Mouse (Mus musculus): ENCODE measurements at regions not wholly inside any gene's neighbourhood (a gene's known extent, or its start where the extent isn't known, plus 50 kb on each side); places are given as distances from the start of the nearest gene placed in this dataset.
A peak's percentile ranks its signal among the peaks of the same experiment; 100 is the strongest.

GRCm38 (mm10) chr13:102521427-102521826 is 171.9 kb upstream of the Cd180 start:
- no peak overlapping the region for H3K9ac ChIP-seq
- H3K36me3 ChIP-seq = no peaks in the 10 kb centered on the region
- H3K27ac ChIP-seq = no peak overlapping the region
- peaks cover 12% of the 10 kb centered on the region for H3K4me1 ChIP-seq
- no peak overlapping the region for H3K4me3 ChIP-seq
- no peak overlapping the region for H3K4me2 ChIP-seq (replicated peaks)
- 3% methylated on average over 1 of the region's 1 CpGs for WGBS
- no peak for ATAC-seq (ENCODE audit: low FRiP score, low read depth)
- H3K27me3 ChIP-seq = no peaks in the 10 kb centered on the region
- no peaks in the 10 kb centered on the region for H3K9me3 ChIP-seq

- ATAC-seq (ENCODE audit: low FRiP score, low read depth) = no peak
- Histone ChIP-seq H3K4me1 (peaks cover 12% of the 10 kb centered on the region), H3K9me3 (no peaks in the 10 kb centered on the region), H3K27ac (no peak overlapping the region), H3K4me2 (replicated peaks) (no peak overlapping the region), H3K4me3 (no peak overlapping the region), H3K9ac (no peak overlapping the region), H3K27me3 (no peaks in the 10 kb centered on the region), H3K36me3 (no peaks in the 10 kb centered on the region)
- 43% methylated on average over 1 of the region's 1 CpGs for WGBS
These were observed 171.3 kb upstream of the Cd180 start for GRCm38 (mm10) chr13:102522080-102522479.

DNA sequence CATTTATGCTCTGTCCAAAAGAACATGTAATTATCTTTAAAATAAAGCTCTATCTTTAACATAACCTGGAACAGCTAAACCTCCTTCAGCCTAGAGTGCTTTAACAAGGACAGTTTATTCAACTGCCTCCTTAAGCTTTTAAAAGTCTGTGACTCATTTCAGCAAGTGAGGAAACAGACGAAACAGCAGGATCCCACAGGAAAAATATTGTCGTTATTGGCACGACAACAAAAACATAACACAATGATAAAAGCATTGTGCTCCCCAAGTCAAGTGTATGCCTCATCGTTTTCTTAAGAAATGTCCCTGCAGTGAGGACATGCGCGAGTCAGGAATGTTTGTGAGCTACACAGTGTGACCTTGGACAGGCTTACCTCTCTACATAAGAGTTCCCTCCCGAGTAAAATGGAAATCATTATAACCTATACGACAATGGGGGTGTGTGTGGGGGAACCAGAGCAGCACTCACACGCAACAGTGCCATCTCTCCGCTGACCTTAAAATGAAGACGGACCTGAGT is 166.7 kb upstream of the Cd180 start:
- Histone ChIP-seq H3K27me3 (0 out of 2 replicates have a peak, but pooled peaks cover 5% of the 10 kb centered on the region), H3K4me1 (peaks cover 3% of the 10 kb centered on the region), H3K36me3 (no peaks in the 10 kb centered on the region), H3K27ac (no peak overlapping the region), H3K9me3 (no peaks in the 10 kb centered on the region), H3K4me2 (replicated peaks) (no peak overlapping the region), H3K9ac (no peak overlapping the region), H3K4me3 (no peak overlapping the region)
- no peak for ATAC-seq (ENCODE audit: low FRiP score, low read depth)
- WGBS = 65% methylated on average over 11 of the region's 11 CpGs

DNA sequence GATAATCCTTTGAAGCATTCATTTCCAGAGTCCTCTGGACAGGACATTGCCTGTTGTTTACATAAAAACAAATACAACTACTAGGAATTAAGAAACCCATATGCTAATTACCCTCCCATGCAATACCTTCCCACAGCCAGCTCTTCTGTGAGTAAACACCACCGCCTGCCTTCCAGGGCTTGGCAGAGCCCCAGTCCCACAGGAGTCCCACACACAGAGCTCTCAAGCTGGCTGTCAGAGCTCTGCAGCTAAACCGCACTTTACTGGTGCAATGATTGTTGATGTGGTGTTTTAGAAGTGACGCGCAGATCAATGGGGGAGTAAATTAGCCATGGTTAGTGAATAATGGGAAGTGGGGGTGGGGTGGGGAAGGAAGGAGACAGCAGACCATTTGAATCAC is 159.6 kb upstream of the Cd180 start:
- WGBS = 8% methylated on average over 4 of the region's 4 CpGs
- H3K9ac ChIP-seq = no peak overlapping the region
- H3K36me3 ChIP-seq = no peaks in the 10 kb centered on the region
- ATAC-seq (ENCODE audit: low FRiP score, low read depth) = no peak
- peaks cover 28% of the 10 kb centered on the region for H3K27me3 ChIP-seq
- H3K4me2 ChIP-seq (replicated peaks) = no peak overlapping the region
- H3K27ac ChIP-seq = no peak overlapping the region
- no peak overlapping the region for H3K4me3 ChIP-seq
- no peaks in the 10 kb centered on the region for H3K9me3 ChIP-seq
- peaks cover 19% of the 10 kb centered on the region for H3K4me1 ChIP-seq

GRCm38 (mm10) chr13:102537424-102538242 is 155.7 kb upstream of the Cd180 start:
- whole genome bisulfite sequencing = 8% methylated on average over 19 of the region's 19 CpGs
- Histone ChIP-seq H3K4me1 (peaks cover 19% of the 10 kb centered on the region), H3K4me2 (replicated peaks) (peak overlapping the region; percentile 64), H3K27me3 (peaks cover 17% of the 10 kb centered on the region), H3K9me3 (no peaks in the 10 kb centered on the region), H3K27ac (no peak overlapping the region; the same call in 1 of the 2 replicates), H3K9ac (no peak overlapping the region; the same call in 1 of the 2 replicates), H3K4me3 (peak overlapping the region; percentile 32), H3K36me3 (no peaks in the 10 kb centered on the region)
- ATAC-seq (ENCODE audit: low FRiP score, low read depth) = no peak

DNA sequence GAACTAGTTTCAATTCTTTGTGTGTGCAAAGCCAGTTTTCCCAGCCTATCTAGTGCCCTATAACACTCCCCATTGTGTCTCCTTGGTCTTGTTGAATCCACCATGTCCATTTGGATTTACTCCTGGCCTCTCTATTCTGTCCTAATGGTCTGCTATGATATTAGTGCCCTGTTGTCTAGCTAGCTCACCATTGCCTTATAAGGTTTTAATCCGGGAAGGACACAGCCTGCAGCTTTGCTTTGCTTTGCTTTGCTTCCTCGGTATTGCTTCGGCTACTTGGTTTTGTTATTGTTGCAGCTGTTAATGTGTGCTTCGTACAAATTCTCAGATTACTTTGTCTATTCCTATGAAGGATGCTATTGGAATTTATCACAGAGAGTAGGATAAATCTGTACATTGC is 152.9 kb upstream of the Cd180 start:
- no peaks in the 10 kb centered on the region for H3K9me3 ChIP-seq
- 88% methylated on average over 4 of the region's 4 CpGs for WGBS
- no peak overlapping the region for H3K27ac ChIP-seq
- H3K4me2 ChIP-seq (replicated peaks) = no peak overlapping the region
- H3K4me3 ChIP-seq = no peak overlapping the region
- ATAC-seq (ENCODE audit: low FRiP score, low read depth) = no peak
- H3K9ac ChIP-seq = no peak overlapping the region
- peaks cover 22% of the 10 kb centered on the region for H3K27me3 ChIP-seq
- H3K36me3 ChIP-seq = no peaks in the 10 kb centered on the region
- H3K4me1 ChIP-seq = peaks cover 20% of the 10 kb centered on the region

GRCm38 (mm10) chr13:102544359-102545165 is 148.8 kb upstream of the Cd180 start:
- Histone ChIP-seq H3K27me3 (peaks cover 19% of the 10 kb centered on the region), H3K4me1 (peaks cover 26% of the 10 kb centered on the region), H3K9ac (no peak overlapping the region), H3K9me3 (no peaks in the 10 kb centered on the region), H3K36me3 (no peaks in the 10 kb centered on the region), H3K4me2 (replicated peaks) (no peak overlapping the region), H3K27ac (no peak overlapping the region), H3K4me3 (no peak overlapping the region)
- WGBS = 53% methylated on average over 5 of the region's 5 CpGs
- ATAC-seq (ENCODE audit: low FRiP score, low read depth) = no peak

DNA sequence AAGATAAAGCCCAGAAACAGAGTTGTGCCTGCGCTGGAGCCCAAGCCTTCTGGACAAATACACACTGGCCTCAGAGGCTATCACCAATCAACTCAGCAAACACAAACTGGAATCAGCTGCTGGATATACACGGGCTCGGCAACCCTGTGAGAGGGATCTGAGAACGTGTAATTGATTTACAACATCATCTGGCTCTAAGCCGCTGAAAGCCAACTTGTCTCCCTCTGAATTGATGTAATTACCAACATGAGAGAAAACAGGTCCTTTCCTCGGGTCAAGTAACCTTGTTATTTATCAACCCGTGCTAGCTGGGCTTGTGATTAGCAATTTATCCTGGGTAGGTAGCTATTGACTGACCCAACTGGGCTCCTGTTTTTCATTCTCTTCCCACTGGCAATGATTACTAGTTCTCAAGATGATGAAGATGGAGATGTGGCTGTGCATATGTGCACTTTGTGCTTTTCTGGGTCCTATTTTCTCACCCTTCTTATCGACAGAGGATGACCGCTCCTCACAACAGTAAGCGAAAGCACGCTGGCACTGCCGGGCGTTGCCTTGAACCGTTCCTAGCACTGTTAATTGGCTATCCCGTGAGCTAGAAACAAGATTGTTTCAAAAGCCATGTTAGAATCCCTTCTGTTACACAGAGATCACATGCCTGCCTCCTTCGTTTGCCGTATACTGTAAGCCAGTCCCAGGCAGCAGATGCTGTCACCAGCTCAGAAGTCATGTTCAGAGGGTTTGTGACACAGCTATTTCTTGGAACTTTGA is 147.3 kb upstream of the Cd180 start:
- Histone ChIP-seq H3K27ac (no peak overlapping the region), H3K9ac (no peak overlapping the region), H3K4me2 (replicated peaks) (peak overlapping the region; percentile 44), H3K36me3 (no peaks in the 10 kb centered on the region), H3K4me3 (no peak overlapping the region), H3K4me1 (peaks cover 26% of the 10 kb centered on the region), H3K9me3 (no peaks in the 10 kb centered on the region), H3K27me3 (peaks cover 21% of the 10 kb centered on the region)
- WGBS = 15% methylated on average over 17 of the region's 17 CpGs
- no peak for ATAC-seq (ENCODE audit: low FRiP score, low read depth)

DNA sequence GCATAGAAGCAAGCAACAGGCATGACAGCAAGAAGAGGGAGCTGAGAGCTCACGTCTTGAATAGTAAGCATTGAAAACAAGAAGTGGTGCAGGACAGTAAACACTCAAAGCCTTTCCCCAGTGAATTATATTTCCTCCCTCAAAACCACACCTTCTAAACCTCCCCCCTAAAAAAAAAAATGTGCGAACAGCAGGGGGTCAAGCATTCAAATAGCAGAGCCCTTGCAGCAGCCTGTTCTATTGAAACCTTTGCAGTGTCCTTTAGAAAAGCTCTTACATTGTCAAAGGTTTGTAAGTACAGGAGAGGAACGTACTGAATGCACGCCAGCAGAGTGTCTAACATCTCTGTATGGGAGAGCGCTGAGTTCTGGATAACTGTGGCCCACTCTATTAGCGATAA is 145.1 kb upstream of the Cd180 start:
- Histone ChIP-seq H3K4me3 (no peak overlapping the region), H3K27ac (no peak overlapping the region), H3K36me3 (no peaks in the 10 kb centered on the region), H3K4me1 (peaks cover 26% of the 10 kb centered on the region), H3K9me3 (no peaks in the 10 kb centered on the region), H3K9ac (no peak overlapping the region), H3K4me2 (replicated peaks) (no peak overlapping the region), H3K27me3 (peaks cover 21% of the 10 kb centered on the region)
- no peak for ATAC-seq (ENCODE audit: low FRiP score, low read depth)
- WGBS = 53% methylated on average over 6 of the region's 6 CpGs

DNA sequence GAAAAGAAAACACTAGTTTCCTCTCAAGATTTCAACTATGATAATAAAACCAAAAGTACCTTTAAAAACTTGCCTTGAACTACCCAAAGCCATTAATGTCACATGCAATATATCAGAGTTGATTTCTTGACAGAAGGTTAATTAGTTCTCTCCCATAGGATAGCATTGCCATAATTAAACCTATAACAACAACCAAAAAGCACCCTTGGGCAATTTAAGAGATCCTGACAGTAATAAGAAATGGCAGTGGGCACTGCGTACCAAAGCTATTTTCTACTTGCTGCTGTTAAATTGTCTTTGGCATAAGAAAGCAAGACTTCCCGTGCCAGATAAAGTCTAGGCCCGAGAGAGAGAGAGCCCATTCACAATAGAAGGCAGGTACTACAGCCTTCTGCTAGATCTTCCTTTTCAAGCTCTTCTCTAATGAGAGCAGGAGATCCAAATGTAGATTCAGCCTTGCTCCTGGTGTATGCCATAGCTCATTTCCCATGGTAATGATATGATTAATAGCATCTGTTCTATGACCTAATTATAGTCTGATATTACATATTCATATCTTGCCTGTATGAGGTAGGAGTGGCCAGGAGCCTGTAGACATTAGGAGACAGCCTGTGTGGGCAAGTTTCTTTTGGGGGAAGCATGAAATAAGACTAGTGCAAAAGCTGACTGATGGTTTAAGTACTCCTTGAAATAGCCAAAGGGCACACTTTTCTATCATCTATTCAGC is 126.3 kb upstream of the Cd180 start:
- no peak for ATAC-seq (ENCODE audit: low FRiP score, low read depth)
- H3K4me3 ChIP-seq = no peak overlapping the region
- peaks cover 9% of the 10 kb centered on the region; the same call in 1 of the 2 replicates for H3K27me3 ChIP-seq
- no peaks in the 10 kb centered on the region for H3K9me3 ChIP-seq
- no peak overlapping the region for H3K9ac ChIP-seq
- 54% methylated on average over 3 of the region's 3 CpGs for WGBS
- no peaks in the 10 kb centered on the region for H3K36me3 ChIP-seq
- H3K4me1 ChIP-seq = no peaks in the 10 kb centered on the region
- H3K27ac ChIP-seq = no peak overlapping the region
- no peak overlapping the region for H3K4me2 ChIP-seq (replicated peaks)

- H3K4me1 ChIP-seq = peaks cover 7% of the 10 kb centered on the region; the same call in 1 of the 2 replicates
These were observed 123.8 kb upstream of the Cd180 start for GRCm38 (mm10) chr13:102569580-102569979.

More at GRCm38 (mm10) chr13:102569580-102569979, 123.8 kb upstream of the Cd180 start:
- no peaks in the 10 kb centered on the region for H3K9me3 ChIP-seq
- 89% methylated on average over 3 of the region's 3 CpGs for WGBS
- no peak overlapping the region for H3K9ac ChIP-seq
- ATAC-seq (ENCODE audit: low FRiP score, low read depth) = no peak
- no peaks in the 10 kb centered on the region for H3K36me3 ChIP-seq
- peaks cover 17% of the 10 kb centered on the region; the same call in 1 of the 2 replicates for H3K27me3 ChIP-seq
- no peak overlapping the region for H3K4me3 ChIP-seq
- no peak overlapping the region for H3K4me2 ChIP-seq (replicated peaks)
- no peak overlapping the region for H3K27ac ChIP-seq
